Mouse (Mus musculus) CH12.LX (cell line): ENCODE results near the gene Focad. TPM values are rescaled to one million over a fixed set of nuclear protein-coding genes. Genes with fewer than 3 reads are reported as not detected.

Experiments used
- DNase-seq: peaks from one replicate; pipeline ENCODE4 v3.0.0-alpha.2; 2013; ENCODE audit errors: extremely low read depth
- H3K27ac ChIP-seq: 2 replicates; pipeline ENCODE4 v1.5.1; 2012; ENCODE audit warnings: low read depth, mild to moderate bottlenecking, control low read depth, moderate library complexity; ENCODE audit not compliant: insufficient read depth
- H3K27me3 ChIP-seq: replicated peaks from 2 replicates; pipeline ENCODE3; 2012; ENCODE audit warnings: inconsistent platforms
- H3K36me3 ChIP-seq, 2 experiments: replicated peaks in 1 of 2; 2 replicates each; pipeline versions ENCODE3 to v1.6.1; 2012; ENCODE audit warnings: inconsistent platforms in 1 of 2, low read length in 1 of 2, mild to moderate bottlenecking in 1 of 2, mixed read lengths in 1 of 2, moderate library complexity in 1 of 2; ENCODE audit not compliant: control insufficient read depth in 1 of 2, insufficient read depth in 1 of 2
- H3K4me1 ChIP-seq, 2 experiments: 2 replicates each; pipeline ENCODE4 v1.6.1; 2012; ENCODE audit warnings: inconsistent platforms in 1 of 2, moderate library complexity in 1 of 2; ENCODE audit not compliant: insufficient read depth in 2 of 2, control insufficient read depth in 1 of 2
- H3K4me2 ChIP-seq: 2 replicates; pipeline ENCODE4 v1.6.1; 2012; ENCODE audit warnings: low read depth, mild to moderate bottlenecking, control low read depth; ENCODE audit not compliant: poor library complexity, insufficient read depth, severe bottlenecking
- H3K4me3 ChIP-seq, 3 experiments: fragments of 150-350 bp in 1 of 3; sonication (generic) in 1 of 3; replicated peaks in 1 of 3; 2 replicates each; pipeline versions ENCODE3 to v1.5.1; 2011 to 2012; ENCODE audit warnings: low read depth in 2 of 3, low read length in 2 of 3, mild to moderate bottlenecking in 2 of 3, moderate library complexity in 2 of 3, control low read depth in 1 of 3, improper control_type of control experiment in 1 of 3, inconsistent platforms in 1 of 3, mixed read lengths in 1 of 3; ENCODE audit not compliant: poor library complexity in 1 of 3
- H3K79me2 ChIP-seq: replicated peaks from 2 replicates; pipeline ENCODE4 v1.6.1; 2012; ENCODE audit warnings: mild to moderate bottlenecking, moderate library complexity; ENCODE audit not compliant: control insufficient read depth, poor library complexity, insufficient read depth, severe bottlenecking; ENCODE audit errors: extremely low read depth
- H3K9ac ChIP-seq: 2 replicates; pipeline ENCODE4 v1.6.1; 2012; ENCODE audit warnings: low read depth, mild to moderate bottlenecking, control low read depth, moderate library complexity; ENCODE audit not compliant: insufficient read depth
- H3K9me3 ChIP-seq: replicated peaks from 2 replicates; pipeline ENCODE3; 2012; ENCODE audit warnings: low read length, inconsistent platforms, mixed read lengths
- CHD1 ChIP-seq: IDR thresholded peaks from 2 replicates; pipeline ENCODE4 v1.6.1; 2012; ENCODE audit warnings: low read depth, low read length, improper control_type of control experiment, inconsistent platforms
- CTCF ChIP-seq, 2 experiments: IDR thresholded peaks in 1 of 2; conservative IDR thresholded peaks in 1 of 2; 2 replicates each; pipeline ENCODE4 v1.5.1; 2011 to 2012; ENCODE audit warnings: low read depth in 2 of 2, low read length in 2 of 2, improper control_type of control experiment in 1 of 2, inconsistent platforms in 1 of 2, mild to moderate bottlenecking in 1 of 2, moderate library complexity in 1 of 2
- GABPA ChIP-seq: IDR thresholded peaks from 2 replicates; pipeline ENCODE4 v1.6.1; 2012; ENCODE audit warnings: low read depth, low read length, improper control_type of control experiment, inconsistent platforms; ENCODE audit not compliant: insufficient replicate concordance
- HCFC1 ChIP-seq: IDR thresholded peaks from 2 replicates; pipeline ENCODE4 v1.6.1; 2012; ENCODE audit warnings: low read depth, mild to moderate bottlenecking, inconsistent platforms, low read length, improper control_type of control experiment
- IRF4 ChIP-seq: IDR thresholded peaks from 2 replicates; pipeline ENCODE4 v1.6.1; 2014; ENCODE audit warnings: low read depth, mild to moderate bottlenecking, inconsistent platforms, low read length, improper control_type of control experiment
- KAT2A ChIP-seq: IDR thresholded peaks from 2 replicates; pipeline ENCODE4 v1.6.1; 2012; ENCODE audit warnings: low read length, improper control_type of control experiment, inconsistent platforms; ENCODE audit not compliant: insufficient replicate concordance
- MAFK ChIP-seq: IDR thresholded peaks from 2 replicates; pipeline ENCODE4 v1.6.1; 2011; ENCODE audit warnings: low read length, improper control_type of control experiment; ENCODE audit not compliant: insufficient replicate concordance
- MXI1 ChIP-seq: IDR thresholded peaks from 2 replicates; pipeline ENCODE4 v1.6.1; 2011; ENCODE audit warnings: mild to moderate bottlenecking, low read depth, low read length, improper control_type of control experiment
- MYC ChIP-seq: IDR thresholded peaks from 2 replicates; pipeline ENCODE4 v1.6.1; 2011; ENCODE audit warnings: low read depth, mild to moderate bottlenecking, improper control_type of control experiment, low read length
- PAX5 ChIP-seq: IDR thresholded peaks from 2 replicates; pipeline ENCODE4 v1.6.1; 2012; ENCODE audit warnings: low read length, inconsistent platforms, mixed read lengths
- POLR2A ChIP-seq: IDR thresholded peaks from 2 replicates; pipeline ENCODE4 v1.6.1; 2011; ENCODE audit warnings: low read depth, mild to moderate bottlenecking, improper control_type of control experiment, low read length
- POLR2AphosphoS2 ChIP-seq: IDR thresholded peaks from 2 replicates; pipeline ENCODE4 v1.6.1; 2011; ENCODE audit warnings: low read depth, low read length, improper control_type of control experiment
- SMC3 ChIP-seq: IDR thresholded peaks from 2 replicates; pipeline ENCODE4 v1.6.1; 2011; ENCODE audit warnings: low read depth, low read length, improper control_type of control experiment
- UBTF ChIP-seq: IDR thresholded peaks from 2 replicates; pipeline ENCODE4 v1.6.1; 2012; ENCODE audit warnings: low read depth, mild to moderate bottlenecking, inconsistent platforms, low read length, improper control_type of control experiment, moderate library complexity
- USF1 ChIP-seq: IDR thresholded peaks from 2 replicates; pipeline ENCODE4 v1.6.1; 2014; ENCODE audit warnings: low read depth, mild to moderate bottlenecking, inconsistent platforms, low read length, improper control_type of control experiment
- USF2 ChIP-seq: conservative IDR thresholded peaks from 2 replicates; pipeline ENCODE4 v1.6.1; 2011; ENCODE audit warnings: low read depth, low read length, improper control_type of control experiment
- ZMIZ1 ChIP-seq: IDR thresholded peaks from 2 replicates; pipeline ENCODE4 v1.6.1; 2012; ENCODE audit warnings: low read depth, mild to moderate bottlenecking, inconsistent platforms, low read length, improper control_type of control experiment
- dilution Hi-C: fragments of 300-500 bp; cut with MboI; formaldehyde crosslinking; loops from 2 replicates; pipeline ENCODE4 v1.14.3; 2020; ENCODE audit warnings: low sequenced_read_pairs; ENCODE audit not compliant: extremely low pct_unique_long_range_greater_than_20kb, extremely low pct_ligation_motif_present
- in situ Hi-C: fragments of 300-500 bp; cut with MboI; formaldehyde crosslinking; loops from 3 replicates; pipeline ENCODE4 v1.14.3; 2019; ENCODE audit warnings: low sequenced_read_pairs, low pct_ligation_motif_present, low pct_unique_long_range_greater_than_20kb, mixed read lengths
- polyA plus RNA-seq: library from polyadenylated mRNA; unstranded; fragments of >175 nt; gene quantifications from 2 replicates; pipeline ENCODE4 v1.2.1, GENCODE M21; 2012; ENCODE audit warnings: low read depth; ENCODE audit not compliant: insufficient read length
- total RNA-seq, 2 experiments: library from RNA; depleted of rRNA; stranded (reverse); fragments of 300-350 nt in 1 of 2; fragments of >200 nt in 1 of 2; gene quantifications; 2 replicates each; pipeline ENCODE4 v1.2.3; 2012 to 2014

Gene Focad
- total and polyA plus RNA-seq, 3 experiments, result 17.3 to 18.9 (median 18.2) TPM

DNA sequence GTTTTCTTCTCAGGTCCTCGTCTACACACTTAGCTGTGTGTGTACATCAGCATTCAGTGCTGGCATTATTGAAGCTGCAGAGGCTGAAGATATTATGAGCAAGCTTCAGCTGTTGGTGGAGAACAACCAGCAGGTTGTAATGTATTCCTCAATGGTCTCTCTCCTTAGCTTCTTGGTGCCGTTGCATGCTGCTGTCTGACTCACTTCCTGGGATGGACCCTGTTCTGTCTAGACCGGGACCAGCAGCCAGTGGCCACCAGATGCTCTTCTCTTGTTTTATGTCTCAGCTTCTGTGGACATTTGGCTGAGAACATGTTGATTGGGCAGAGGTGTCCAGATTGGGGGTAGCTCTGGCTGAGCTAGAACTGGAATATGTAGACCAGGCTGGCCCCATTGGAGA is 263.0 kb downstream of the Focad start:
- H3K4me2 ChIP-seq, result no peak overlapping the region
- no peaks in the 10 kb centered on the region for H3K9me3 ChIP-seq
- H3K9ac ChIP-seq, result no peak overlapping the region
- no peak for TF ChIP-seq GABPA
- no peak for TF ChIP-seq POLR2AphosphoS2
- TF ChIP-seq MXI1, result no peak
- TF ChIP-seq PAX5, result no peak
- TF ChIP-seq MYC, result no peak
- TF ChIP-seq POLR2A, result no peak
- no peak for TF ChIP-seq IRF4
- no peak for TF ChIP-seq MAFK
- no peak for TF ChIP-seq SMC3
- TF ChIP-seq ZMIZ1, result no peak
- no peak for TF ChIP-seq UBTF
- no peak for TF ChIP-seq CTCF (conservative IDR thresholded peaks at IDR 0.05 in 1 of 2, IDR thresholded peaks at IDR 0.05 in 1 of 2; ENCODE audit: low read depth in 2 of 2, low read length in 2 of 2)
- no peak for TF ChIP-seq KAT2A
- no peak for TF ChIP-seq HCFC1
- TF ChIP-seq CHD1, result no peak
- TF ChIP-seq USF2, result no peak
- TF ChIP-seq USF1, result no peak
- TF ChIP-seq, all 38 proteins: peak for 0
- Histone ChIP-seq H3K36me3 (peaks cover 0 to 18% of the 10 kb centered on the region in 2 experiments), H3K27me3 (no peaks in the 10 kb centered on the region), H3K27ac (no peak overlapping the region), H3K4me1 (peaks cover 6 to 23% of the 10 kb centered on the region in 2 experiments), H3K4me3 (no peak overlapping the region), H3K79me2 (no peaks in the 10 kb centered on the region)
- dilution Hi-C loops (no loop called here), in situ Hi-C loops (loop anchor here (25.0 kb wide), 1 partner anchor 180 kb away; no protein-coding TSS in a partner anchor)
- DNase-seq, result no peak

- no peak overlapping the region for H3K4me3 ChIP-seq
- H3K9me3 ChIP-seq, result no peaks in the 10 kb centered on the region
- H3K27me3 ChIP-seq, result no peaks in the 10 kb centered on the region
- H3K79me2 ChIP-seq, result no peaks in the 10 kb centered on the region
- no peak overlapping the region for H3K27ac ChIP-seq
- no peak for DNase-seq
- H3K9ac ChIP-seq, result no peak overlapping the region
- no peak for TF ChIP-seq USF2
- no peak for TF ChIP-seq UBTF
- in situ Hi-C loops, result loop anchor here (25.0 kb wide), 1 partner anchor 167 kb away; no protein-coding TSS in a partner anchor
- H3K36me3 ChIP-seq, result peaks cover 0 to 24% of the 10 kb centered on the region in 2 experiments
- H3K4me2 ChIP-seq, result no peak overlapping the region
- dilution Hi-C loops, result no loop called here
- no peaks in the 10 kb centered on the region for H3K4me1 ChIP-seq
Observed at GRCm38 (mm10) chr4:88369951-88370350, 275.5 kb downstream of the Focad start.
